In the genomic region with DNA sequence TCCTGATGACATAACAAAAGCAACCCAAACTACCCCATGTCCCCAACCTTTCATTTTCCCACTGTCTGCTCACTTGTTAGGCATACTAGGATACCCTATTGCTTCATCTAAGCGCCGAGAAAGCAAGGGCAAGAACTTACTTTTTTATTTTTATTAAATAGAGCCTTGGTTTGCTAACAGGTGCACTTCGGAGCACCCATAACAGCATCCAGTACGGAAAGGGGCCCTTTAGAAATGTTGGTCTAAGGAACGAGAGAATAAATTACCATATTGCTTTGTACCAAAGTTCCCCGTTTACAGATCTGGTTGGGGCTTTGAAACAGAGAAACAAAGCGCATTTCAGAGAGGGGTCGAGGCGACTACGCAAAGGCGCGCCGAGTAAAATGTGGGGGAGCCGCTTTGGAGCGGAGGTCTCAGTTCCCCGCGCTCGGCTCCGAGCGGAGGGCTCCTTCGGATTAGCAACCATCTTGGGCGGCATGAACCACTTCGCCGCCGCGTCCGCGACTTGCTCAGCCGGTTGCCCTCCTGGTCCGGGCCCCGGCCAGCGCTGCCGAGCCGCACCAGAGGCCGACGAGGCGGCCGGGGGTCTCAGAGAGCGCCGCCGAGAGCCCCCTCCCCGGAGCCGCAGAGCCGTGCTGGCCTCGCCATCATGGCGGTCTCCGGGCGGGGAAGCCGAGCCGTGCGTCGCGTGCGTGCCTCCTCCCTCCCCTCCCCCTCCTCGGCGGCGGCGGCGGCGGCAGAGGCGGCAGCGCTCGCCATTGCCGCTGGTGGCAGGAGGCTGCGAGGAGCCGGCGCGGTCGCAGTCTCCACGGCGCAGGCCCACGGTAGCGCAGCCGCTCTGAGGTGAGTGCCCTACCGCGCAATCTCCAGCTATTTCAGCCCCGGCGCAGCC, we compare ENCODE assay signal across 8 mouse cellular contexts. TPM values are rescaled to one million over a fixed set of nuclear protein-coding genes. Genes with fewer than 3 reads are reported as not detected.
A peak's percentile ranks its signal among the peaks of the same experiment; 100 is the strongest.
DNase-seq lines count a peak whose midpoint lies in the region; ATAC-seq and TF ChIP-seq lines count a peak whose summit lies in the region.

A gene (plus strand): TSS at position 718 of the 892 bp plus-strand sequence.

- peaks cover 21% of the 10 kb centered on the region for H3K4me1 ChIP-seq in hindbrain, embryonic 16.5 days (ENCODE audit: control insufficient read depth, insufficient read depth, low read depth, low read length)

- peak within 1 kb of the TSS; percentile 97 for H3K27ac ChIP-seq in gastrocnemius, adult 2 months
- peak within 1 kb of the TSS; percentile 100 for H3K27ac ChIP-seq in hindbrain, embryonic 16.5 days (ENCODE audit: low read depth, low read length)

- intact Hi-C loops in gastrocnemius, adult 2 months (cut with DNase I), result no loop called here

- H3K9ac ChIP-seq in hindbrain, embryonic 16.5 days (ENCODE audit: low read depth, low read length), result peak within 1 kb of the TSS; percentile 100

- peak within 1 kb of the TSS; percentile 80 for H3K4me3 ChIP-seq in gastrocnemius, adult 2 months
- H3K4me3 ChIP-seq in hindbrain, embryonic 16.5 days (ENCODE audit: low read length), result peak within 1 kb of the TSS; percentile 98

- H3K9me3 ChIP-seq in hindbrain, embryonic 16.5 days (ENCODE audit: control insufficient read depth, low read length), result no peaks in the 10 kb centered on the region

- peak; percentile 44; the same call in 1 of the 2 replicates for TF ChIP-seq CTCF in gastrocnemius, adult 2 months (IDR thresholded peaks at IDR 0.05)

- no peaks in the 10 kb centered on the region for H3K36me3 ChIP-seq in hindbrain, embryonic 16.5 days (ENCODE audit: control insufficient read depth, insufficient read depth, low read length)

- DNase-seq in gastrocnemius, adult 2 months, result peak; percentile 96
- DNase-seq in left cerebral cortex, adult 11 months (ENCODE audit: low spot score), result peak; percentile 86
- peak; percentile 92 for DNase-seq in lung, postnatal 36 days
- DNase-seq in retina, embryonic 14.5 days (ENCODE audit: low spot score), result peak; percentile 91
- DNase-seq in thymus, postnatal 36 days, result peak; percentile 93 to 95

- under 1% methylated on average over 72 of the region's 78 CpGs for WGBS in hindbrain, embryonic 16.5 days

- H3K4me2 ChIP-seq in hindbrain, embryonic 16.5 days (ENCODE audit: low read length), result peak within 1 kb of the TSS; percentile 89

- ATAC-seq in activated CD4-positive, CD25-positive, alpha-beta regulatory T cell, adult 4 months, result peak; percentile 72
- peak; percentile 80 for ATAC-seq in common myeloid progenitor, adult 5-6 weeks (replicated peaks; ENCODE audit: low read depth, poor library complexity, severe bottlenecking)
- ATAC-seq in hindbrain, embryonic 16.5 days, result peak; percentile 98

- no peaks in the 10 kb centered on the region for H3K27me3 ChIP-seq in hindbrain, embryonic 16.5 days (replicated peaks; ENCODE audit: control insufficient read depth, insufficient read depth, low read length)

RNA-seq across cellular contexts. Expression of the gene that starts here (rescaled TPM):
- polyA plus RNA-seq in activated CD4-positive, CD25-positive, alpha-beta regulatory T cell, adult 4 months (2017; shearing (Covaris generic)), result 10 to 100 TPM; 72.8 to 78.3 TPM
- total RNA-seq in common myeloid progenitor, adult 5-6 weeks (2017), result 60.9 and 61.9 TPM in 2 replicates
- total RNA-seq in gastrocnemius, adult 2 months (2021), result 10 to 100 TPM; 10.8 to 13.0 TPM
- 28.4 and 35.6 TPM in 2 replicates for polyA plus RNA-seq in hindbrain, embryonic 16.5 days (2015; fragmentation: Nextera tagmentation; extraction: Ambion mirVana)

Comparison
In these comparisons a context has a peak if more than half of its experiments do, and no peak if none do; other contexts are left out.
1. Peak in every context shown above with its lines: DNase-seq, ATAC-seq, H3K4me3 ChIP-seq and H3K27ac ChIP-seq.